Mouse (Mus musculus) stomach, adult 2 months (tissue): Measurements from ENCODE around the gene Ttc1. TPM values are rescaled to one million over a fixed set of nuclear protein-coding genes. Genes with fewer than 3 reads are reported as not detected.

Experiments
- polyA plus RNA-seq: library from polyadenylated mRNA; depleted of rRNA; stranded (reverse); fragments of >200 nt; gene quantifications from 2 replicates; pipeline ENCODE4 v1.2.3, GENCODE M21; 2012; rRNA removed

Gene Ttc1
- 1.9 and 2.1 TPM in 2 replicates for polyA plus RNA-seq

GRCm38 (mm10) chr11:43747233-43748226, at the start of gene Ttc1:
TSS of gene Ttc1 (minus strand) at chr11:43748008.

GRCm38 (mm10) chr11:43681472-43682414, 66.1 kb downstream of the Ttc1 start, which contains the start of gene Pwwp2a:
TSS of gene Pwwp2a (plus strand) at chr11:43681998.

Other genes starting within 250 kb of the Ttc1 start
- gene Ccnjl, start 219.2 kb downstream of the Ttc1 start, polyA plus RNA-seq = 0.71 and 0.87 TPM in 2 replicates
- 0.03 and 0.23 TPM in 2 replicates for gene 4933415A04Rik, start 161.0 kb downstream of the Ttc1 start, polyA plus RNA-seq
- gene Fabp6, start 146.5 kb downstream of the Ttc1 start, polyA plus RNA-seq = not detected in 2 replicates
- gene Pwwp2a, start 66.0 kb downstream of the Ttc1 start, polyA plus RNA-seq = 3.2 and 6.8 TPM in 2 replicates
- 1.2 and 1.3 TPM in 2 replicates for gene Adra1b, start 153.2 kb upstream of the Ttc1 start, polyA plus RNA-seq